Mouse (Mus musculus): Measurements from ENCODE around the gene Gmfg.

Gmfg gene

DNA sequence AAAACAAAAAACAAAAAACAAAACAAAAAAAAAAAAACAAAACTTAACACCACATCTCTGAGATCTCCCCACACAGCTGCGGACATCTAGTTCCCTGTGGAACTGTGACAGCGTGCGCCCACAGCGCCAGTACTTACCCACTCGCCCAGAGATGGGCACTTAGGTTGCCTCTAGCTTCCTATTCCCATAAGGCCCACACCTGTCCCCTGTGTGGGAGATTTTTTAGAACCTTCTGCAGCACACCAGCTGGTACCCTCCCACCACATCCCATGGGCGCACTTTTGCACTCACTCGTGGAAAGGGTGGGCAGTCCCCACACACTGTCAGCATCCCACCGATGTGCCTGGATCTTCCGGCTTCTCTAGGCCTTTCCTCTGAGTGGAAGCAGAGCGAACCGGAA, 45.6 kb downstream of the Gmfg start:
- in situ Hi-C loops (cut with MboI, MseI) = no loop called here

DNA sequence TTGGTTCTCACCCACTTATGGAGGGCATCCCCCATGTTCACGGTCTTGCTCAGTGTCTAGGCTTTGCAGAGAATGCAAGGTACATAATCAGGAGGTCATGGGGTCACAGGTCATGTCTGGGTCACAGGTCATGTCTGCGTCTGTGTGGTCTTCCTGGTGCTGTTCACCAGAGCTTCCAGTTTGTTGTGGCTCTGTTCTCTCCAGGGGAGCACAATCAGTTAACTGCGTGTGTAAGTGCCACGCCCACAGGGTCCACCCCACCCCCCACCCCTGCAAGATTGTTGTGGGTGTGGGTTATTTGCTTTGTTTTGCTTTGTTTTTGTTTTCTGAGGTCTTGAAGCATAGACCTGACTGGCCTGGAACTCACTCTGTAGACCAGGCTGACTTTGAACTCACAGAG, 46.9 kb downstream of the Gmfg start:
- in situ Hi-C loops (cut with MboI, MseI) = no loop called here

DNA sequence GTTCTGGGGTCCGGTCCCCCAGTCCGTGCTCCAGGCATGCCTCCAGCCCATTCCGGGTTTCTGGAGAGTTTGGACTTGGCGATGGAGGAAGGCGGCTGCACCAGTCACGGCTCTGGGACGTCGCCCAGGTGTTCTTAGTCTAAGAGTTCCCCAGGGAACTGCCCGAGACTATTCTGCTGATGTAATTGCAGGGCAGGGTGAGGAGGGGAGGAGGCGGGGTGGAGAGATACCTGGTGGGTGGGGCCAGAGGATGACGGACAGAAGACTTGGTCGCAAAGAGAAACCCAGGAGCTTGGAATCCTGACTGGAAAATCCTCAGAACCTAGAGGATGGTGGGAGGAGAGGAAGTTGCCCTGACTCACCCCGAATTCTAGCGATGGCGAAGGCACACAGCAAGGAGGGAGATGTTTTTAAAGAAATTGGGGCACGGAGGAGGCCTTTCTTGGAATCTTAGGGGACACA, 50.8 kb downstream of the Gmfg start:
- in situ Hi-C loops (cut with MboI, MseI) = no loop called here

DNA sequence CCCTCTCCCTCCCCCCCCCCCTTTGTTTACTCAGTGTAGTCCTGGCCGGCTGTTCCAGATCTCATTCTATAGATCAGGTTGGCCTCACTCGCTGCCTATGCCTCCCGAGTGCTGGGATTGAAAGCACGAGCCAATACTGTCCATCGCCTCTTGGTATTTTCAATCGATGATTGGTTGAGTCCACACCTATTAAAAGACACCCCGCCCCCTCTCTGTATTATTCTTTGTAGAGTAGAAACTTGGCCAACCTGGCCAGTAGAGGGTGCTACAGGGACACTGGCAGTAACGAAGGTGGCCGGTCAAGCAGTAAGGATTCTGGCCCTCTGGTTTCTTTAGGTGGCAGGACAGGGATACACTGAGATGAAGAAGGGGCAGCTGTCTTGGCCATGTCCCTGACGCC, 53.2 kb downstream of the Gmfg start:
- in situ Hi-C loops (cut with MboI, MseI) = no loop called here

DNA sequence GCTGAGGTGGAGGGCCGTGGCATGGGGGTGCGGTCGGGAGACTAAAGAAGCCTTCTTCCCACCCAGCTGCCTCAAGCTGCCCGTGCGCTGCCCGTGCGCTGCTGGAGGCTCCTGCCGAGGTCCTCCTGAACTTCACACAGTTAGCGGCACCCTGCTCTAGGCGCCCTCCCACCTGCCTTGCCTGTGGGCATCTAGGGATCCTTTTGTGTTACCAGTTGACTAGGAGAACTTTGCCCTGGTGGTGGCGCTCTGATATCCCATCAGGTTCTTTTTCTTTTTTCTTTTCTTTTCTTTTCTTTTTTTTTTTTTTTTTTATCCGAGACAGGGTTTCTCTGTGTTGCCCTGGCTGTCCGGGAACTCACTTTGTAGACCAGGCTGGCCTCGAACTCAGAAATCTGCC, 53.7 kb downstream of the Gmfg start:
- in situ Hi-C loops (cut with MboI, MseI) = no loop called here

DNA sequence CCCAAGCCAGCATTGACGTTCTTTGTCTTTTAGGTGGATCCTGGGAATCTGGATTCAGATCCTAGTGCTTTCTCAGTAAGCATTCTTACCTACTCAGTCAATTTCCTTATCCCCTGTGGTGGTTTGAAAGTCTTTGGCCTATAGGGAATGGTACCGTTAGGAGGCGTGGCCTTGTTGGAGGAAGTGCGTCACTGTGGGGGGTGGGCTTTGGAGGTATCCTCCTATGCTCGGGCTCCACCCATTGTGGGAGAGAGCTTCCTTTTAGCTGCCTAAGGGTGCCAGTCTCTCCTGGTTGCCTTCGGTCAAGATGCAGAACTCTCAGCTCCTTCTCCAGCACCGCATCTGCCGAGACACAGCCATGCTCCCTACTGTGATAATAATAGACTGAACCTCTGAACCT, 55.1 kb downstream of the Gmfg start:
- in situ Hi-C loops (cut with MboI, MseI) = no loop called here

DNA sequence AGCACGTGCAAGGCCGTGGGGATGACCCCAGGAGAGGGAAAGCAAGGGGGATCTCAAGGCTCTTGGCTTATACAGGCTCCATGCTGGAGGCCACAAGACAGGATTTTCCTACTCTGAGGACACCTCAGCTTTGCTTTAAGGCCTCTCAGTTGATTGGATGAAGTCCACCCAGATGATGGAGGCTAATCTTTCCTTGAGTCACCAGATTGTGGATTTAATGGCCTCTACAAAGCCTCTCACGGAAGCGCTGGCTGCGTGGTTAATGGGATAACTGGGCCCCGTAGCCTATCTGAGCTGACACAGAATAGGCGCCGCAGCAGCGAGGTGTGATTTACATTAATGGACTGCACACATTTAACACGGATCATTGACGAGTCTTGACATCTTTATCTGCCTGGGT, 58.2 kb downstream of the Gmfg start:
- in situ Hi-C loops (cut with MboI, MseI) = no loop called here
